Mouse (Mus musculus) kidney, adult 2 months (tissue): Measurements from ENCODE around the gene Kcng1.

Experiments
- CTCF ChIP-seq: fragments of 200-500 bp; conservative IDR thresholded peaks from 2 replicates; pipeline ENCODE4 v1.5.1; 2011; ENCODE audit warnings: low read depth, mild to moderate bottlenecking, control low read depth, low read length, moderate library complexity, mixed read lengths; ENCODE audit not compliant: insufficient read depth, insufficient read length
- POLR2A ChIP-seq: fragments of 200-500 bp; IDR thresholded peaks from one replicate; pipeline ENCODE4 v1.6.1; 2011; ENCODE audit warnings: low read depth, low read length, control low read depth

GRCm38 (mm10) chr2:168292521-168292920 lies 11.0 kb upstream of the Kcng1 start:
- TF ChIP-seq CTCF, result no peak
- no peak for TF ChIP-seq POLR2A
